Mouse (Mus musculus) stomach, postnatal 0 days (tissue): ENCODE results near the gene Ntrk2.

ENCODE experiments used
- CTCF ChIP-seq: IDR thresholded peaks from 2 replicates; pipeline ENCODE4 v1.5.1; 2016; ENCODE audit warnings: antibody characterized with exemption, low read depth, mild to moderate bottlenecking, moderate library complexity
- EP300 ChIP-seq: optimal IDR thresholded peaks from 2 replicates; pipeline ENCODE3; 2016; ENCODE audit warnings: antibody characterized with exemption

- TF ChIP-seq CTCF (no peak), EP300 (no peak)
These were observed 159.5 kb downstream of the Ntrk2 start for GRCm38 (mm10) chr13:58965826-58966225.
